Mouse (Mus musculus) common myeloid progenitor, adult 5-6 weeks (primary cell): Measurements from ENCODE around the gene Slc26a1. TPM values are rescaled to one million over a fixed set of nuclear protein-coding genes. Genes with fewer than 3 reads are reported as not detected.

Experiments used
- ATAC-seq: replicated peaks from 2 replicates; pipeline ENCODE4 v1.8.0; 2016; ENCODE audit warnings: low read depth, mild to moderate bottlenecking, moderate TSS enrichment, inconsistent platforms; ENCODE audit not compliant: poor library complexity, severe bottlenecking
- total RNA-seq: library from RNA; stranded (forward); fragments of 200-1000, 187-1606 nt; gene quantifications from 2 replicates; pipeline ENCODE4 v1.2.3, GENCODE M21; 2017

The Slc26a1 gene
- total RNA-seq = 3.9 and 5.1 TPM in 2 replicates

- peak; percentile 17; the same call in 1 of the 2 replicates for ATAC-seq
Measured at GRCm38 (mm10) chr5:108675251-108675816, at the start of gene Slc26a1. Slc26a1 (minus strand) TSS chr5:108675569.

DNA sequence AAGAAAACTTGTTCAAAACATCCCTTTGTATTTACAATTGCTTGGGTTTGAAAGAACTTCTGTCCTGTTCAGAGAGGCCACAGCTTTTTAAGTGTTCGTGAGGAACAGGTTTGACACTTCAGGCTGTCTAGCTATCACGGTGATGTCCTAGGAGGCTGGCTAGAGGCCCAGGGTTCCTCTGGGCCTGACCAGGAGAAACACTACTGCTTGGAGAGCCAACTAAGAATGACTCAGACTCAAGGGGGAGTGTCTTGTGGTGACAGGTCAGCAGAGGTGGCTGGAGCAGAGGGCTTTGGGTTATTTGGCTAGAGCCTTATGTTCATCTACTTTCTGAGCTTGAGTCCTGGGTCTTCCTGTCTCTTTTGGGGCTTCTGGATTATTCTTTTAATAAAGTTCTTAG lies 48.6 kb upstream of the Slc26a1 start:
- ATAC-seq = no peak

DNA sequence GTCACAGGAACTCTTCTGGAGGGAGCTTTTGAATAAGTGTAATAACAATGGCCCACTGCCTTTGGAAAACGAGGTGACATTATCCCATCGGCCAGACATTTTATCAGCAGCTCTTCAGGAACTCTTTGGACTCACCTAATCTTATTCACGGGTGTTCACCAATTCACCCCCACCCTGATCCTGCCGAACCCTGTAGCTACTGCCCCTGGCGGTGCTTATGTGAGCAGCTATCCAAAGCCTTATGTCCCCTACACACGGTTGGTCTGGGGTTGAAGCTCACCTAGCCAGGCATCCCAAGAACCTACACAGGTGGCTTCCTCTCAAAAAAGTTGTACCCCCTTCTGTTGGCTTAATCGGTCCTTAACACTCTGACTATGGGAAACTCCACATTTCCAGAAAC lies 44.4 kb upstream of the Slc26a1 start:
- ATAC-seq = no peak

- no peak for ATAC-seq
Measured at GRCm38 (mm10) chr5:108718051-108718450, 42.7 kb upstream of the Slc26a1 start.

DNA sequence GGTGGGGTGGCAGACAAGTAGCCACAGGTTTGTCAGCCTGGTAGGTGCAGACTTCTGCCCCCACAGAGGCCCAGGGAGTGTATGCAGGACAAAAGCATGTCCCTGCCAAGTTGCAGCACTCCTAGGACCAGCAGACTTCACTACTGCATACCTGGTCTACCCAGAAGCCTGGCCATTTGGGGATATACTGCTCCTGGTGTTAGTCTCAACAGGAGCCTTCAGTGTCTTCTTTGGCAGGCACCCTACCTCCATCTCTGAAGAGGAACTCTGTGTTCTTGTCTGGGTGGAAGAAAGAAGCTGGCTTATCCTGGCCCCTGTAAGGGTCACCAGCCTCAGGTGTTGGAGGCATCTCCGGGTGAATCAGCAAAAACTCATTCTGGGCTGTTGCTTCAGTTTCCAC lies 40.6 kb upstream of the Slc26a1 start:
- ATAC-seq = no peak

DNA sequence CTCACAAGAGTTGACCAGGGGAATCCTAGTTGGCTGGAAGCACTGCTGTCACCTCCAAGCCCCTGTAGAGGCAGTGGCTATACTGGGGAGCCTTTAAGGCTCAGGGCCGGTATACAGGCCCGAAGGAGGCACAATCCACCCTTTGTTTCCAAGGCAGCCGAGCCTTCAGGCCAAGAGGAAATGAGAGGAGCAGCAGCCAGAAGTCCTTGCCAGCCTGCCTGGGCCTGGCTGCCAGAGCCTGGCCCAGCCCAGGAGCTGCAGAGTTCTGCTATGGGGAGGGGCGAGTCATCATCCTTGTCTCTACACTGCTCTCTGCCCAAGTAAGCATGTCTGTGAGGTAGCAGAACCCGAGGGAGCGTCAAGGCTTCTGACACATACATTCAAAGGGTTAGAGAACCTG lies 38.8 kb upstream of the Slc26a1 start:
- ATAC-seq = no peak

- no peak for ATAC-seq
Measured at GRCm38 (mm10) chr5:108713691-108714090, 38.3 kb upstream of the Slc26a1 start.

- no peak for ATAC-seq
Measured at GRCm38 (mm10) chr5:108713096-108713495, 37.7 kb upstream of the Slc26a1 start.

DNA sequence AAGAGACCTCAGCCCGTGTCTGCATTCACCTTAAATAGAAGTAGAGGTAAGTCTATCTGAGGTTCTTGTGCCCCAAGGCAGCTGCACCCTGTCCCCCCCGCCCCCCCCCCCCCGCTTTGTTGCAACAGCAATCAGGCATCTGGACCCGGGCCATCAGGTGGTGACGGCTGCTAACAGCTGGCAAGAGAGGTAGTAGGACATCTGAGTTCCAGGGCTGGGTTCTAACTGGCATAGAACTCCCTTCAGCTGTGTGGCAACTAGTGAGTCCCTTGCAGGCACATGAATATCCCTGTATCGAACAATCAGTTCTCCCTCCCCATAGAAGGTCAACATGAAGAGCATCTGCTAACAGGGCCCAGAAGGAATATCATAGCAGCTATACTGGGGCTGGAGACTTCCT lies 36.6 kb upstream of the Slc26a1 start:
- ATAC-seq = no peak

DNA sequence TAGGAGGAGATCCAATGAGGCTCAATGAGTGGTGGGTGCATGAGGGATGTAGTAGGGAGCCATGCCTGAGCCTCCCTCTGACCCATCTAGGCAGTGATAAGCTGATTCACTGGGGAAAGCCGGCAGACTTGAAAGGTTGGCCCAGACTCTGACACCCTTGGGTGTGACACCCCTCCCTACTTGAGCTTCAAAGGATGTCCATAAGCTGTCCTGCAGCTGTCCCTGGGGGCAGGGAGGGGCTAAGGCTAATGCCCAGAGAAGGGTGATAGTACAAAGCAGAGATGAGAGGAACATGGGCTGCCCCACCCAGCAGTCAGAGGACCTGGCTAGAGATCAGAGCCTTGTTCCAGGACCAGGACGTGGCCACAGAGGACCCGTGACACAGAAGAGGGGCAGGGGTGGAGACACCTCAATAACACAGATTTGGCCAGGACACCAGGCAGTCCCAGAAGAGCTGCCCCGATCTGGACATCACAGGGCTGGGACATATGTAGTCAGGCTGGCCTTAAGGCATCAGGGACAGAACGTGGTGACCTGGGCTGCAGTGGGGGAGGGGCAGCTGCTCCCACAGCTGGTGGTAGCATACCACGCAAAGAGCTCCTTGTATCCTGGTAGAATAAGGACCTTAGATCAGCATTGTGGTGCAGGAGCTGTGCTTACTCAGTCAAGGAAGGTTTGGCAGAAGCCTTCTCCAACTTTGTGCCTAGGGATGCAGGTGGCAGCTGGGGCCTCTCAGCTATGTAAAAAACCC lies 33.8 kb upstream of the Slc26a1 start:
- no peak for ATAC-seq

DNA sequence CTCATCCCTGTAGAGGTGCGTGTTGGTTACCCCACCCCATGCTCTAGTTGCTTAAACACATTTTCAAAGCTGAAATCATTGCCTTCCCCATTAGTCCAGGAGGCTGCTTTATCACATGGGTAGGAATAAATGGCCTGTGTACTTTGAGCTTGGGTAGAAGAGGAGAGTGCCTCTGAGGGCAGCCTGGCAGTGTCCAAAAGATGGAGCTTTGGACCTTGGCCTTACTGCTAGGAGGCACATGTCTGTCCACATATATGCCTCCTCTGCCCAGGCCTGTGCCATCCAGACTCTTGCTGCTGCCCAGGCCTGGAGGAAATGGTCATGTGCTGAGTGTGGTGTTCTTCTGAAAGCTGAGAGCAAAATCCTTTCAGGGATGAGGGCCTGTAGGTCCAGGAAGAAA lies 33.0 kb upstream of the Slc26a1 start:
- ATAC-seq = no peak

DNA sequence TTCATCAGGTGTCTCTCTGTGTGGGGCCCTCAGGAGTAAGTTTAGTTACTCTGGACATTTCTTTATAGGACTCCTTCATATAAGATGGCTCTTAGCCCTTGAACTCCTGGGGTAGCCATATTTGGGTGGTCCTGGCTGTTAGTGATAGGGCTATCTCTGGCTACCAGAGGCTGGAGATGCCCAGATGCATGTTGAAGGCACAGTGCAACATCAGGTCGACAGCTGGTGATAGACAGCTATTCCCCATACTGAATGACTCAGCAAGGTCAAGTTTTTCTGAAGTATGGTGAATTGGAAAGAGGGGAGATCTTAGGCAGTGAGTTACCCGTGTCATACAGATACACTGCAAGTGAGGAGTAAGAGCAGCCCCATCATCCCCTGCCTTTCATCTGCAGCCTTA lies 32.4 kb upstream of the Slc26a1 start:
- ATAC-seq = no peak

DNA sequence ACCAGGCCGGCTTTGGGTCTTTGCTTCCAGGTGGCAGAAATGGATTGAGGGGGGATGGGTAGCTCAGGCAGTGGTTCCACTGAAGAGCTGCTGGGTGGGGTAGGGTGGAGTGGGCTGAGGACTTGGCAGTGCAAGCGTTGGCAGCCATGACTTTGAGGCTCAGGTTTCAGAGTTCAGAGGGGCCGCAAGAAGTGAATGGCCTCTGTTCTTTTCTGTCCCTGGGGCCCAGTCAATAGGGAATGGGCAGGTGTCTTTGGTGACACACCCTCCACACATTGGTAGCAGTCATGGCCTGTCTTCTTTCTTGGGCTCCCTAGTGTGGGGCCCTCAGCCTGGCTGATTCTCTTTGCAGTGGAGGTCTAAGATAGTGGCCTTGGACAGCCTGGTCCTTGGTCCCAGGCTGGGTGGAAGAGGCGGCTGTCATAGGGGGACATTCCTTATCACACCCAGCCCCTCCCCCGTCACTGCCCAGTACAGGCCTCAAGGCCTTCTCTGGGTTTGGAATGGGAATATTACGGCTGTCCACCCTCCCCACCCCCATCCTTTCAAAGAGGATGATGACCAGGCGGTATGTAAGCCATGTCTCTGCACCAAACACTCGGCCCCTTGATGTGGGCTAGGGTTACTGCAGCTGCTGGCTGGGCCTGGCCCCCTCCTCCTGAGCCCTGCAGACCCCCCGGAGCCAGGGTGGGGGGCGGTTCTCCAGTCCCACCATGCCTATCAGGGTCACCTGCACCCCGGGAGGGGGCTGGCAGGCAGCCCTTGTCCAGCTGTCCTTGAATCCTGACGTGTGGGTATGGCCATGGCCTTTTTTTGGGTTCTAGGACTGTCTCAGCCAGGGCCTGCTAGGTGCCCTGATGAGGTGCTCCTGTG lies 28.6 kb upstream of the Slc26a1 start:
- no peak for ATAC-seq

GRCm38 (mm10) chr5:108701341-108702021 lies 26.1 kb upstream of the Slc26a1 start:
- no peak for ATAC-seq

DNA sequence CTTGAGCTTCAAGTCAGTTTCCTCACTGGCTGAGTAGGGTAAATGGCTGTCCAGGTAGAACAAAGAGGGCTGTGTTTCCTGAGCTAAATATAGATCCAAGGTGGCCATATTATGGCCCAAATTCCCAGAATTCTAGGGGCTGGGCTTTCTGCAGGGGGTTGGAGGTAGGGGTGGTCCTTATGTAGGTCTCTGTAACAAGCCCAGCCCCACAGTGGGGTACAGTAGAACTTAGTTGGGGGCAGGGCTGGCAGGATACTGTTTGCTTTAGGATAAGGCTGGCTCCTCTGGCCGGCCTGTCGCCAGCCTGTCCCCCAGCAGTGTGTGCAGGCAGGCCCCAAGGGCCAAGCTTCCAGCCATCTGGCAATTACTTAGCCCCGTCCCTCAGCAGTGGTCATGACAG lies 25.0 kb upstream of the Slc26a1 start:
- ATAC-seq = no peak

DNA sequence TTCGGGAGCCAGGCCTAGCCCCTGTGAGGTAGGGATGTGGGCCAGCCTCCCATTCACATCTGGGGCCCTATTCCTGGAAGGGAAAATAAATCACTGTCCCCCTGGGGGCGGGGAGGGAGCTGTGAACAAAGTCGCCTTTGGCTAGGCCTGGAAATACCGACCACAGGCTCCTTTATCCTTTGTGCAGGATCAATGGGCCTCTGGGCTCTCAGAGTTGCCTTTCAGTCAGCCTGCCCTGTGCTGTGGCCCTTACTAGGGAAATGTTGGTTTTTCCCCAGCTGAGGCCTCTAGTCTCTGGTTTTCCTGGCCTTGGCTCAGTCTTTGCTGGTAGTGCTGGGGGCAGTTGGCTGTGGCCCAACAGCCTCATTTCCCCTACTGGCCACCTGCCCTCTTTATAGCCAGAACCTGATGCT lies 22.0 kb upstream of the Slc26a1 start:
- no peak for ATAC-seq

DNA sequence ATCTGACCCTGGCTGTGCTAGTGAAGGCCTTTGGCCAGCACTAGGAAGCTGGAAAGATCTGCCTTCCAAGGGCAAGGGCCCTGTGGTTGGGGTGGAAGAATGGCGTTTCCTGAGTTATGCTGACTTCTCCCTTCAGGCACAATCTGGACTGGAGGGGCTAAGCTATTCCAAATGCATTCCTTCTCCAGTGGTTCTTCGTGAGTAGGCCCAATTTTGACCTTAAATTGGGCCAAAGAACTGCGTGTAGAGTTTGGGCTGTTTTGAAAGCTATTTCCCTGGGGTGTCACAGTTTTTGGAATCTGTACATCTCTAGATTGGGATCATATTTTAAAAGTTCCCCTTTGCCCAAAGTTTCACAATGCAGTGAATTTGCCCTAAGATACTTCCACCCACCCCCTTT lies 21.2 kb upstream of the Slc26a1 start:
- no peak for ATAC-seq

GRCm38 (mm10) chr5:108695861-108696260 lies 20.5 kb upstream of the Slc26a1 start:
- ATAC-seq = no peak

DNA sequence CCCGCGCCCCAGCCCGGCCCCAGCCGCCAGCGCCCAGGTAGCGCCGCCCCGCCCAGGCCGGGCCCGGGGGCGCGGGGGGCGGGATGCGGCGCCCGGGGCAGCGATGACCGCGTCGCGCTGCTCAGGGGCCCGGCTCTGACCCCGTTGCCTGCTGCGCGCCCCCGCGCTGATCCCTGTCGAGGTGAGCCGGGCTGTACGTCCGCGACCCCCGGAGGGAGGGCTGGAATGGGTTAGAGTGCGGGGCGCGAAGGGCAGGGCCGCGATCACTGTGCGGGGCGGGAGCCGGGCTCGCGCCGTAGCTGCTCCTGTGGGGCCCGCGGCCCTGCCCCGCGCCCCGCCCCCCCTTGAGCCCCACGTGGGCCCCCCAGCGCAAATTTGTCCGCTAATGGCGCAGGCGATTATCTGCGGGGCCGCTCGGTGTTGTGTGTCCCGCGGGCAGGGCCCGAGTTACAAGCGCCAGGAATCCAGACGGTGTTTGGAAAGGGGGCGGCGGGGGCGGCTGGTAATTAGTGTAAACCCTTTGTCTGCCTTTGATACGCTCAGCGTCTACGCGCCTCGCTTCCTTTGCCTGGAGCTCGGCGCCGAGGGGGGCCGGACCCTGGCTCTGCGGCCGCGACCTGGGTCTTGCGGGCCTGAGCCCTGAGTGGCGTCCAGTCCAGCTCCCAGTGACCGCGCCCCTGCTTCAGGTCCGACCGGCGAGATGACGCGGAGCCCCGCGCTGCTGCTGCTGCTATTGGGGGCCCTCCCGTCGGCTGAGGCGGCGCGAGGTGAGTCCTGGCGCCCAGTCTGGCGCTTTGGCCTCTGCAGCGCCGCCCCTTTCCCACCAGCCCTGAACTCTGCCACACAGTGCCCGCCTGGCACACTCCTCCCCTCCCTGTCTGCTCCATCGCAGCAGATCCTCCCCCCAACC lies 19.2 kb upstream of the Slc26a1 start:
- peak; percentile 43 for ATAC-seq
